8 mouse cellular contexts compared by ENCODE assay signal in the genomic region with DNA sequence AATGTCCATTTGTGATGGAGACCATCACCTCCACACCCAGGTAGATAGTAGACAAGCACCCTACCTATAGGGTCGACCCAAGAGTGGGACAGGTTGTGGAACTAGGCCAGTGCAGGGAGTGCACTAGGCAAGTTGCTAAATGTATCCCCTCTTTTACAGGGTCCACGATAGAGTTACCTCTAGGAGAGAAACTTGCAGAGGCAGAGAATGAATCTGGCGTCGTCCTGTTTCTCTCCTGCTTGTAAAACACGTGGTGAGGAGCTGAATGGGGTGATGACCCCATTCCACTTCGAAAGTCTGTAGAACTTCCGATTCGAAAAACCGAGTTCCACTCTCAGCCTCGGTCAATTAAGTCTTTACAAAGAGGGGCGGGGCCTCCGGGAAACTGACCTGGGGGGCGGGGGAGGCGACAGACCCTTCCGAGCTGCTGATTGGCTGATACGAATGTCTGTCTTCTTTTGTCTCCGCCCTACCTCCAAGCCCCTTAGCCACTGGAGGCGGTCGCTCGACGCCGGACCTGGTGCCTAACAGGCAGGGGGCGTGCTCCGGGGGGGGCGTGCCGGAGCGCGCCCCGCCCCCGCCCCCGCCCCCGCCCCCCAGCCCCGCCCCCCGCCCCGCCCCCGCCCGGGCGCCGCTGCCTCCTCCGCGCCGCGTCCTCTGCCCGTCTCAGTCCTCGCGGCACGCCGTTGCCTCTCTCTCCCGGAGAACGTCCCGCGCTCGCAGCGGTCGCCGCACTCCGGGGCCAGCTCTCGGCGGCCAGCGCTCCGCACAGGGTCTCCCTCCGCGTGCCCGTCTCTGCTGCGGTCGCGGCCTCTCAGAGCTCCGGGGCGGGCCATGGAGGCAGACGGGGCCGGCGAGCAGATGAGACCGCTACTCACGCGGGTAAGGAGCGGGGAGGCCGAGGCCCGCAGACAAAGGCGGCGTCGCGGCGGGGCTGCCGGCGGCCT. TPM values are rescaled to one million over a fixed set of nuclear protein-coding genes. Genes with fewer than 3 reads are reported as not detected.
A peak's percentile ranks its signal among the peaks of the same experiment; 100 is the strongest.
DNase-seq lines count a peak whose midpoint lies in the region; ATAC-seq and TF ChIP-seq lines count a peak whose summit lies in the region.

No protein-coding gene starts in this region.

- peak; percentile 47 for TF ChIP-seq POLR2A in ES-Bruce4 (IDR thresholded peaks at IDR 0.05; ENCODE audit: insufficient read depth, low read length)

- intact Hi-C loops in heart, postnatal 10 days (cut with DNase I) = loop anchor here (2.0 to 10.0 kb wide), 4 partner anchors 70 to 1665 kb away; partner anchors contain the start of genes Il3ra and Top2b

- H3K9ac ChIP-seq in ES-Bruce4 (ENCODE audit: low read depth, poor library complexity, severe bottlenecking) = peak overlapping the region; percentile 99
- peak overlapping the region; percentile 99 for H3K9ac ChIP-seq in forebrain, embryonic 13.5 days
- H3K9ac ChIP-seq in liver, postnatal 0 days (replicated peaks) = peak overlapping the region; percentile 77
- peak overlapping the region; percentile 98 for H3K9ac ChIP-seq in neural tube, embryonic 14.5 days (replicated peaks; ENCODE audit: low read depth, low read length)

- H3K9me3 ChIP-seq in ES-Bruce4 (replicated peaks; ENCODE audit: control insufficient read depth, insufficient read depth, low read length, poor library complexity, severe bottlenecking) = no peaks in the 10 kb centered on the region
- H3K9me3 ChIP-seq in forebrain, embryonic 13.5 days (replicated peaks) = no peaks in the 10 kb centered on the region
- no peaks in the 10 kb centered on the region for H3K9me3 ChIP-seq in liver, postnatal 0 days (ENCODE audit: low read length)
- no peaks in the 10 kb centered on the region for H3K9me3 ChIP-seq in neural tube, embryonic 14.5 days (ENCODE audit: control insufficient read depth, low read length)

- DNase-seq in heart, postnatal 10 days = peak; percentile 94
- DNase-seq in large intestine, adult 2 months (ENCODE audit: low read depth, low spot score) = peak; percentile 95
- DNase-seq in liver, postnatal 0 days = peak; percentile 93
- DNase-seq in testis, postnatal 10 days (ENCODE audit: low spot score) = peak; percentile 94

- no peaks in the 10 kb centered on the region for H3K4me1 ChIP-seq in ES-Bruce4 (ENCODE audit: control insufficient read depth, insufficient read depth, low read length)
- peaks cover 25% of the 10 kb centered on the region for H3K4me1 ChIP-seq in forebrain, embryonic 13.5 days
- peaks cover 11% of the 10 kb centered on the region for H3K4me1 ChIP-seq in liver, postnatal 0 days (ENCODE audit: insufficient read depth)
- peaks cover 15% of the 10 kb centered on the region for H3K4me1 ChIP-seq in neural tube, embryonic 14.5 days (ENCODE audit: control insufficient read depth, insufficient read depth, low read length)

- no peak for TF ChIP-seq CTCF in ES-Bruce4 (IDR thresholded peaks at IDR 0.05; ENCODE audit: low read depth, low read length)
- TF ChIP-seq CTCF in liver, postnatal 0 days (IDR thresholded peaks at IDR 0.05; ENCODE audit: low read depth) = peak; percentile 32

- ATAC-seq in cerebellum, adult (ENCODE audit: insufficient number of reproducible peaks, low FRiP score, low TSS enrichment) = peak; percentile 95
- peak; percentile 97 for ATAC-seq in forebrain, embryonic 13.5 days
- ATAC-seq in liver, postnatal 0 days = peak; percentile 94
- ATAC-seq in neural tube, embryonic 14.5 days (ENCODE audit: low read depth) = peak; percentile 97

- WGBS in forebrain, embryonic 13.5 days = under 1% methylated on average over 37 of the region's 85 CpGs
- WGBS in large intestine, adult 2 months = under 1% methylated on average over 63 of the region's 85 CpGs
- WGBS in liver, postnatal 0 days (ENCODE audit: insufficient replicate concordance) = under 1% methylated on average over 40 of the region's 85 CpGs
- WGBS in neural tube, embryonic 14.5 days = under 1% methylated on average over 29 of the region's 85 CpGs

- H3K4me3 ChIP-seq in ES-Bruce4 (ENCODE audit: low read depth, low read length) = peak overlapping the region; percentile 81
- peak overlapping the region; percentile 89 for H3K4me3 ChIP-seq in forebrain, embryonic 13.5 days
- peak overlapping the region; percentile 79 for H3K4me3 ChIP-seq in liver, postnatal 0 days (ENCODE audit: low read depth, low read length)
- peak overlapping the region; percentile 86 for H3K4me3 ChIP-seq in neural tube, embryonic 14.5 days (ENCODE audit: low read depth, low read length)

- H3K4me2 ChIP-seq in forebrain, embryonic 13.5 days = peak overlapping the region; percentile 64
- peak overlapping the region; percentile 92 for H3K4me2 ChIP-seq in liver, postnatal 0 days (ENCODE audit: low read depth, low read length)
- peak overlapping the region; percentile 48 for H3K4me2 ChIP-seq in neural tube, embryonic 14.5 days (ENCODE audit: low read depth, low read length)

- no peaks in the 10 kb centered on the region for H3K27me3 ChIP-seq in ES-Bruce4 (ENCODE audit: control insufficient read depth, insufficient read depth, low read length, poor library complexity, severe bottlenecking)
- H3K27me3 ChIP-seq in forebrain, embryonic 13.5 days = no peaks in the 10 kb centered on the region
- no peaks in the 10 kb centered on the region for H3K27me3 ChIP-seq in liver, postnatal 0 days (ENCODE audit: insufficient read depth, low read length)
- H3K27me3 ChIP-seq in neural tube, embryonic 14.5 days (ENCODE audit: control insufficient read depth, insufficient read depth, low read length) = no peaks in the 10 kb centered on the region

- peak overlapping the region; percentile 74 for H3K27ac ChIP-seq in ES-Bruce4 (ENCODE audit: insufficient read depth, low read length)
- peak overlapping the region; percentile 98 for H3K27ac ChIP-seq in forebrain, embryonic 13.5 days
- peak overlapping the region; percentile 88 for H3K27ac ChIP-seq in liver, postnatal 0 days (ENCODE audit: low read depth)
- peak overlapping the region; percentile 96 for H3K27ac ChIP-seq in neural tube, embryonic 14.5 days (ENCODE audit: low read depth, low read length)

- no peak for TF ChIP-seq EP300 in ES-Bruce4 (IDR thresholded peaks at IDR 0.05; ENCODE audit: insufficient read depth, low read depth, low read length)
- no peak for TF ChIP-seq EP300 in liver, postnatal 0 days (IDR thresholded peaks at IDR 0.05; ENCODE audit: low read depth)

- H3K36me3 ChIP-seq in ES-Bruce4 (ENCODE audit: control insufficient read depth, insufficient read depth, low read length, poor library complexity, severe bottlenecking) = no peaks in the 10 kb centered on the region
- H3K36me3 ChIP-seq in forebrain, embryonic 13.5 days (ENCODE audit: poor library complexity, severe bottlenecking) = no peaks in the 10 kb centered on the region
- no peaks in the 10 kb centered on the region for H3K36me3 ChIP-seq in liver, postnatal 0 days (replicated peaks; ENCODE audit: insufficient read depth, low read length)
- H3K36me3 ChIP-seq in neural tube, embryonic 14.5 days (ENCODE audit: control insufficient read depth, insufficient read depth, low read length) = no peaks in the 10 kb centered on the region

RNA-seq across cellular contexts. Expression of gene Slc4a7, which starts 0.6 kb away (rescaled TPM):
- 81.0 and 81.1 TPM in 2 replicates for polyA plus RNA-seq in ES-Bruce4 (2011; ENCODE audit: insufficient read depth, insufficient read length, low read depth, missing spikeins)
- 40.3 and 45.1 TPM in 2 replicates for polyA plus RNA-seq in forebrain, embryonic 13.5 days (2015; fragmentation: Nextera tagmentation; extraction: Ambion mirVana)
- 10 to 100 TPM; 18.3 to 18.4 TPM for total RNA-seq in heart, postnatal 10 days (2021)
- polyA plus RNA-seq in large intestine, adult 2 months (2012; rRNA removed) = 1.9 and 7.2 TPM in 2 replicates
- polyA plus RNA-seq in liver, postnatal 0 days (2015; fragmentation: Nextera tagmentation; extraction: Ambion mirVana) = 2.7 and 4.3 TPM in 2 replicates
- polyA plus RNA-seq in neural tube, embryonic 14.5 days (2014; fragmentation: Nextera tagmentation; extraction: Ambion mirVana) = 28.8 and 35.5 TPM in 2 replicates

Comparison
In these comparisons a context has a peak if more than half of its experiments do, and no peak if none do; other contexts are left out.
1. Peak in every context shown above with its lines: DNase-seq, ATAC-seq, H3K4me3 ChIP-seq and H3K27ac ChIP-seq.